Mouse (Mus musculus) lung, embryonic 16.5 days (tissue): Measurements from ENCODE around the gene Itsn1. TPM values are rescaled to one million over a fixed set of nuclear protein-coding genes. Genes with fewer than 3 reads are reported as not detected.

Source experiments
- ATAC-seq: fragments of 200-750 bp; cut with Nextera tagmentation; 2 replicates; pipeline ENCODE4 v1.8.0; 2017; ENCODE audit warnings: low read depth, mild to moderate bottlenecking, moderate library complexity
- H3K27ac ChIP-seq: fragments of 300-500 bp; sonication (generic); 2 replicates; pipeline ENCODE4 v1.5.1; 2014; ENCODE audit warnings: mild to moderate bottlenecking, control low read depth, low read length
- H3K27me3 ChIP-seq: fragments of 300-500 bp; sonication (generic); 2 replicates; pipeline ENCODE4 v1.6.1; 2014; ENCODE audit warnings: low read depth, low read length, mixed read lengths; ENCODE audit not compliant: control insufficient read depth, insufficient read depth
- H3K36me3 ChIP-seq: fragments of 300-500 bp; sonication (generic); 2 replicates; pipeline ENCODE4 v1.6.1; 2014; ENCODE audit warnings: low read length; ENCODE audit not compliant: control insufficient read depth, insufficient read depth
- H3K4me1 ChIP-seq: fragments of 300-500 bp; sonication (generic); replicated peaks from 2 replicates; pipeline ENCODE4 v1.6.1; 2014; ENCODE audit warnings: low read length, mixed read lengths; ENCODE audit not compliant: control insufficient read depth, insufficient read depth
- H3K4me2 ChIP-seq: fragments of 300-500 bp; sonication (generic); 2 replicates; pipeline ENCODE4 v1.6.1; 2014; ENCODE audit warnings: low read depth, low read length, control low read depth
- H3K4me3 ChIP-seq: fragments of 300-500 bp; sonication (generic); 2 replicates; pipeline ENCODE4 v1.5.1; 2014; ENCODE audit warnings: mild to moderate bottlenecking, low read length, control low read depth
- H3K9ac ChIP-seq: fragments of 300-500 bp; sonication (generic); 2 replicates; pipeline ENCODE4 v1.6.1; 2014; ENCODE audit warnings: low read length, control low read depth
- H3K9me3 ChIP-seq: fragments of 300-500 bp; sonication (generic); 2 replicates; pipeline ENCODE4 v1.6.1; 2016; ENCODE audit warnings: low read length; ENCODE audit not compliant: control insufficient read depth
- WGBS: fragments of 180-500 bp; shearing (Covaris S2); extraction: QIAGEN DNeasy Blood & Tissue Kit; methylation state at CpG from one replicate; pipeline ENCODE4 v1.1.7; 2014; 5-methylcytosine and 5-hydroxymethylcytosine counted together
- polyA plus RNA-seq: library from polyadenylated mRNA; unstranded; fragments of >200 nt; fragmentation: Nextera tagmentation; extraction: Ambion mirVana; gene quantifications from 2 replicates; pipeline ENCODE4 v1.2.1, GENCODE M21; 2015

Itsn1 gene
- polyA plus RNA-seq, 1 experiment from 2014 or later, result 17.8 TPM

DNA sequence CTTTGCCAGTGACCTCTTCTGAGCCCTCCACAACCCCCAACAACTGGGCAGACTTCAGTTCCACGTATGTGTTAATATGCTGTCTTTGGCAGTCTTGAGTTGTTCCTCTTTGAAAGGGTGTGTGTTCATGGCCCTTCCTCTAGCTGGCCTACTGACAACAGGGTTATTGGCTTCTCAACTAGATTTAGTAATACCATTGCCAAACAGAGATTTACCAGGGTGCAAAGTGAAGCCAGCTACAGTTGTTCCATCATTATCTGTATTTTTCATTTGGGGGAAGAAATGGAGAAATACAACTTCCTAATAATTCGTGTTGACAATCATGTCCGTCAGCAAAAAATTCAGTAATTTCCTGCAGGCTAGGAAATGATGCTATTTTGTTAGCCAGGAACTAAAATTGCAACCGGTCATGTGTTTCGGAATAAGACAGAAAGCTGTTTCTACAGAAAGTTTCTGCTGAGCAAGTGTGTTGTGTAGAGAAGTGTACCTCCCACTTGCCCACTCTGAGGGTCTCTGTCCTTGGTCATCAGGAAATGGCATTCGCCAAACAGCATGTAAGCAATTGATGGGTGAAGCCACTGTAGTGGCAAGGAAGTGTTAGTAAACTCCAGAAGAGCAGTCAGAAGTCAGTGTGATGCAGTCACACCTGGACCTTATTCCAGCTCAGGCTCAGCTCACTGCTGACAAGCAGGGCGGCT is 120.0 kb downstream of the Itsn1 start:
- H3K9me3 ChIP-seq, result no peaks in the 10 kb centered on the region
- peaks cover 11% of the 10 kb centered on the region for H3K4me1 ChIP-seq
- no peaks in the 10 kb centered on the region for H3K27me3 ChIP-seq
- ATAC-seq, result no peak
- WGBS, result 85% methylated on average over 7 of the region's 7 CpGs
- no peak overlapping the region for H3K27ac ChIP-seq
- no peak overlapping the region for H3K4me2 ChIP-seq
- H3K4me3 ChIP-seq, result no peak overlapping the region
- peaks cover 6% of the 10 kb centered on the region for H3K36me3 ChIP-seq
- no peak overlapping the region for H3K9ac ChIP-seq

- Histone ChIP-seq H3K4me2 (no peak overlapping the region), H3K9me3 (no peaks in the 10 kb centered on the region), H3K4me3 (no peak overlapping the region), H3K27ac (no peak overlapping the region), H3K27me3 (no peaks in the 10 kb centered on the region), H3K4me1 (peaks cover 11% of the 10 kb centered on the region), H3K9ac (no peak overlapping the region), H3K36me3 (peaks cover 6% of the 10 kb centered on the region)
- WGBS, result 84% methylated on average over 3 of the region's 3 CpGs
- no peak for ATAC-seq
These were observed 121.1 kb downstream of the Itsn1 start for GRCm38 (mm10) chr16:91850175-91850574.

- H3K27ac ChIP-seq, result no peak overlapping the region
- no peaks in the 10 kb centered on the region for H3K9me3 ChIP-seq
- no peak overlapping the region for H3K4me2 ChIP-seq
- H3K27me3 ChIP-seq, result no peaks in the 10 kb centered on the region
- H3K4me1 ChIP-seq, result peaks cover 1% of the 10 kb centered on the region
- H3K36me3 ChIP-seq, result peaks cover 8% of the 10 kb centered on the region
- H3K9ac ChIP-seq, result no peak overlapping the region
- no peak overlapping the region for H3K4me3 ChIP-seq
- WGBS, result 78% methylated on average over 19 of the region's 19 CpGs
- ATAC-seq, result no peak
These were observed 122.6 kb downstream of the Itsn1 start for GRCm38 (mm10) chr16:91851456-91852231.

GRCm38 (mm10) chr16:91852753-91853152 is 123.7 kb downstream of the Itsn1 start:
- H3K4me1 ChIP-seq, result no peaks in the 10 kb centered on the region
- H3K4me3 ChIP-seq, result no peak overlapping the region
- H3K36me3 ChIP-seq, result peaks cover 8% of the 10 kb centered on the region
- no peak for ATAC-seq
- H3K27me3 ChIP-seq, result no peaks in the 10 kb centered on the region
- H3K9me3 ChIP-seq, result no peaks in the 10 kb centered on the region
- H3K27ac ChIP-seq, result no peak overlapping the region
- no peak overlapping the region for H3K9ac ChIP-seq
- H3K4me2 ChIP-seq, result no peak overlapping the region
- 63% methylated on average over 10 of the region's 10 CpGs for WGBS

DNA sequence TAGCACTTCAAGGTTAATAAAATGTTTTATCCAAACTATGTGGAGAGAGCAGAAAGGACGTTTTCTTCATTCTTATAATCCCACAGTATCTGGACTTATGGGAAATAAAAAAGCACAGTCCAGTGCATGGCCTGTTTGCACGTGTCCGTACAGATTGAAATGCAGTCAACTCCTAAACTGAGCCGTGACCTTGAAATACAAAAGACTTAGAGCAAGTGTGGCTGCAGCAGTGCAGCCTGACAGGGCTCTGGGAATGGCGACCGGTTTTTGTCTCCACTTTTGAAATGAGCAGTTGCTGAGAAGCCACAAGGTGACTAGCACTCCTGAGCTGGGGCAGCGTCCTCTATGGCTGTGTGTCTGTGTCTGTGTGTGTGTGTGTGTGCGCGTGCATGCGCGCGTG is 124.1 kb downstream of the Itsn1 start:
- Histone ChIP-seq H3K9me3 (no peaks in the 10 kb centered on the region), H3K4me2 (no peak overlapping the region), H3K36me3 (peaks cover 8% of the 10 kb centered on the region), H3K4me1 (no peaks in the 10 kb centered on the region), H3K27ac (no peak overlapping the region), H3K4me3 (no peak overlapping the region), H3K9ac (no peak overlapping the region), H3K27me3 (no peaks in the 10 kb centered on the region)
- no peak for ATAC-seq
- 90% methylated on average over 12 of the region's 12 CpGs for WGBS

- H3K9me3 ChIP-seq, result no peaks in the 10 kb centered on the region
- no peak overlapping the region for H3K4me3 ChIP-seq
- ATAC-seq, result no peak
- H3K4me1 ChIP-seq, result peaks cover 16% of the 10 kb centered on the region
- H3K36me3 ChIP-seq, result peaks cover 9% of the 10 kb centered on the region; the same call in 1 of the 2 replicates
- no peak overlapping the region for H3K4me2 ChIP-seq
- H3K9ac ChIP-seq, result no peak overlapping the region
- H3K27me3 ChIP-seq, result no peaks in the 10 kb centered on the region
- H3K27ac ChIP-seq, result no peak overlapping the region
- 94% methylated on average over 7 of the region's 7 CpGs for WGBS
These were observed 129.6 kb downstream of the Itsn1 start for GRCm38 (mm10) chr16:91858695-91859094.

- WGBS, result 75% methylated on average over 3 of the region's 3 CpGs
- H3K4me2 ChIP-seq, result no peak overlapping the region
- H3K27me3 ChIP-seq, result no peaks in the 10 kb centered on the region
- H3K36me3 ChIP-seq, result peaks cover 9% of the 10 kb centered on the region; the same call in 1 of the 2 replicates
- ATAC-seq, result no peak
- H3K9ac ChIP-seq, result no peak overlapping the region
- no peak overlapping the region for H3K27ac ChIP-seq
- no peaks in the 10 kb centered on the region for H3K9me3 ChIP-seq
- H3K4me1 ChIP-seq, result peaks cover 16% of the 10 kb centered on the region
- H3K4me3 ChIP-seq, result no peak overlapping the region
These were observed 130.1 kb downstream of the Itsn1 start for GRCm38 (mm10) chr16:91859203-91859602.

DNA sequence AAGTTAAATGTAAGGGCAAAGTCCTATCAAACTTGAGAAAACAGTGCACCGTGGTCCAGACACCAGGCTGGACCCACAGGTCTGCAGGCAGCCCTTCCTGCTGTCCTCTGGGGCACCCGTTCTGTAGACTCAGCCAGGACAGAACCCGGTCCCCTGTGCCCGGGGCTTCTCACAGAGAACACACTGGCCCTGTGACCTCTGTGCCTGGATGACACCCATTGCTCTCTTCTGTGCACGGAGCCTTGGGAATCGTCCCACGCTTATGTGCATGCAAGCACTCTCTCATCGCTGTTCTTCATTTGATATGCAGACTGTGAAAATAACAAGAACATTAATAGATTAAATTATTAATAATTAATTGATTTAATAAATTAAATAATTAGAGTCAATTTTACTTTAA is 130.9 kb downstream of the Itsn1 start:
- H3K27me3 ChIP-seq, result no peaks in the 10 kb centered on the region
- H3K36me3 ChIP-seq, result peaks cover 9% of the 10 kb centered on the region; the same call in 1 of the 2 replicates
- H3K4me1 ChIP-seq, result peaks cover 22% of the 10 kb centered on the region
- ATAC-seq, result no peak
- no peaks in the 10 kb centered on the region for H3K9me3 ChIP-seq
- no peak overlapping the region for H3K4me2 ChIP-seq
- 79% methylated on average over 8 of the region's 8 CpGs for WGBS
- H3K27ac ChIP-seq, result no peak overlapping the region
- no peak overlapping the region for H3K9ac ChIP-seq
- no peak overlapping the region for H3K4me3 ChIP-seq

DNA sequence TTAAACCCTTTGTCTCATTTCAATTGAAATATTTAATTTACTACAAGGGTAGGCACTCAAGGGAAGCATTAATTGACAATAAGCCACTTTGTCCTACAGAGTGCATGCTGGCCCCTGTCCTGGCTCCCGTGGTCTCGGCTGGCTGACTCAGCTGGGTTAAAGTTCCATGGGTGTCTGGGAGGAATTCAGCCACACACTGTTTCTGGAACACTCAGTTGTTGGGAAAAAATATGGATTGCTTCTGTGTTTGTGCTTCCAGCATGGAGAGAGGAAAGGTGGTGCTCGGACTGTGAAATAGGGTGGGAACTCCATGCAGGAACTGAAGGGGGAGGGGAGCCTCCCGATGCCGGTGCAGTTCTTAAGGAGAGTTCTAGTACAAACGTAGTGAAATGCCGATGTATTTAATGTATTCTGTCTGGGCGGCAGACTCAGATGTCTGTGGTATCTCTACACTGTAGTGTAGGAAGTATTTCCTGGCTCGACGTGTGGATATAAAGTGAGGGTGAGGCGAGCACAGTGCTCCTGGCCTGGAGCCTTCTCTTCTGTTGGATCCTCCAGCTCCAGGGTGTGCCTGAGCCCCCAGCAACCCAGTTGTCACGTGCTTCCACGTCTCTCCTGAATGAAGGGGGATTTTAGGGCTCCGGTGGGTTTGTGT is 131.5 kb downstream of the Itsn1 start:
- H3K9ac ChIP-seq, result no peak overlapping the region
- WGBS, result 28% methylated on average over 14 of the region's 14 CpGs

More for the DNA sequence above, 131.5 kb downstream of the Itsn1 start:
- H3K36me3 ChIP-seq, result peaks cover 9% of the 10 kb centered on the region; the same call in 1 of the 2 replicates
- no peaks in the 10 kb centered on the region for H3K27me3 ChIP-seq
- no peak overlapping the region for H3K4me3 ChIP-seq
- H3K4me2 ChIP-seq, result no peak overlapping the region
- peak; percentile 34; the same call in 1 of the 2 replicates for ATAC-seq
- no peaks in the 10 kb centered on the region for H3K9me3 ChIP-seq
- H3K4me1 ChIP-seq, result peaks cover 22% of the 10 kb centered on the region
- H3K27ac ChIP-seq, result no peak overlapping the region
